Mouse (Mus musculus): ENCODE results near the gene Arid3a.

DNA sequence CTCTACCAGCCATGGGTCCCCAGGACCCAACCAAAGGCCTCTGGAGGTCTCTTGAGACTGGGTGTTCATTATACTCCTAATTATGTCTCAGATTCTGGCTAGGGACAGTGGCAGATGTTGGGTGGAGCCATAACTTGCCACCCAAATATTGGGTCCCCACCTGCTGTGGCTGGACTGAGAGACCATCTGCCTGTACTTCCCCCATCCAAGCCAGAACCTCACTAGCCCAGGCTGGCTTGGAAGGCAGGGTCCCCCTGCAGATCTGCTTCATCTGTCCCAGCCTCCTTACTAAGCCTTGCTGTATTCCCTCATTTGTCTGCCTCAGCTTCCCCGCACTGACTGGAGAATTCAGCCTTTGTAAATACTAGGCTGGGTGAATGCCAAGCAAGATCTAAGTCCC lies 41.3 kb downstream of the Arid3a start:
- TF ChIP-seq CTCF (IDR thresholded peaks at IDR 0.05; ENCODE audit: control insufficient read depth, insufficient read depth, low read length) (no peak), POLR2A (IDR thresholded peaks at IDR 0.05; ENCODE audit: borderline replicate concordance, control insufficient read depth, low read depth, low read length) (no peak)

All from bone marrow, adult 2 months (tissue).